In genomic region chr2:6547139-6547664, GRCm38 (mm10) we compare ENCODE assay signal across 8 mouse cellular contexts.
DNase-seq lines count a peak whose midpoint lies in the region; ATAC-seq and TF ChIP-seq lines count a peak whose summit lies in the region.

No protein-coding gene starts in this region.

- peaks cover 8% of the 10 kb centered on the region for H3K36me3 ChIP-seq in hindbrain, embryonic 15.5 days
- H3K36me3 ChIP-seq in midbrain, embryonic 16.5 days (ENCODE audit: control insufficient read depth, insufficient read depth, low read length) = peaks cover 7% of the 10 kb centered on the region; the same call in 1 of the 2 replicates

- no peak for TF ChIP-seq CTCF in left cerebral cortex, adult 2 months (IDR thresholded peaks at IDR 0.05)

- H3K27ac ChIP-seq in left cerebral cortex, adult 2 months = peak overlapping the region; percentile 65
- H3K27ac ChIP-seq in hindbrain, embryonic 15.5 days (replicated peaks) = peak overlapping the region; percentile 52
- peak overlapping the region; percentile 3 for H3K27ac ChIP-seq in midbrain, embryonic 16.5 days (ENCODE audit: low read length)

- H3K4me3 ChIP-seq in left cerebral cortex, adult 2 months = no peak overlapping the region
- no peak overlapping the region for H3K4me3 ChIP-seq in hindbrain, embryonic 15.5 days
- no peak overlapping the region for H3K4me3 ChIP-seq in midbrain, embryonic 16.5 days (ENCODE audit: low read depth, low read length)

- intact Hi-C loops in left cerebral cortex, adult 2 months (cut with DNase I) = no loop called here

- no peak overlapping the region for H3K9ac ChIP-seq in hindbrain, embryonic 15.5 days
- H3K9ac ChIP-seq in midbrain, embryonic 16.5 days (ENCODE audit: low read depth, low read length) = no peak overlapping the region

- H3K4me2 ChIP-seq in hindbrain, embryonic 15.5 days = no peak overlapping the region
- H3K4me2 ChIP-seq in midbrain, embryonic 16.5 days (ENCODE audit: low read length) = no peak overlapping the region

- ATAC-seq in hindbrain, embryonic 15.5 days (ENCODE audit: low FRiP score, low read depth) = peak; percentile 84
- ATAC-seq in midbrain, embryonic 16.5 days = peak; percentile 68

- H3K9me3 ChIP-seq in hindbrain, embryonic 15.5 days = no peaks in the 10 kb centered on the region
- no peaks in the 10 kb centered on the region for H3K9me3 ChIP-seq in midbrain, embryonic 16.5 days (replicated peaks; ENCODE audit: control insufficient read depth, low read length, poor library complexity, severe bottlenecking)

- H3K27me3 ChIP-seq in hindbrain, embryonic 15.5 days = no peaks in the 10 kb centered on the region
- no peaks in the 10 kb centered on the region for H3K27me3 ChIP-seq in midbrain, embryonic 16.5 days (ENCODE audit: control insufficient read depth, insufficient read depth, low read depth, low read length)

- DNase-seq in left cerebral cortex, adult 2 months (ENCODE audit: extremely low spot score in 1 of 2, low spot score in 2 of 2) = no peak
- DNase-seq in left cerebral cortex, adult 11 months (ENCODE audit: low spot score) = no peak
- peak; percentile 68 for DNase-seq in embryo, embryonic 10.5 days (ENCODE audit: low spot score)
- no peak for DNase-seq in urinary bladder, postnatal 14 days (ENCODE audit: low spot score)
- DNase-seq in frontal cortex, postnatal 14 days (ENCODE audit: low spot score in 2 of 2) = no peak
- DNase-seq in urinary bladder, postnatal 36 days (ENCODE audit: low spot score in 2 of 2) = no peak

- 20% methylated on average over 9 of the region's 9 CpGs for WGBS in hindbrain, embryonic 15.5 days
- WGBS in midbrain, embryonic 16.5 days = 17% methylated on average over 9 of the region's 9 CpGs

- peaks cover 22% of the 10 kb centered on the region for H3K4me1 ChIP-seq in hindbrain, embryonic 15.5 days (replicated peaks)
- H3K4me1 ChIP-seq in midbrain, embryonic 16.5 days (ENCODE audit: control insufficient read depth, insufficient read depth, low read length) = peaks cover 9% of the 10 kb centered on the region

Comparison
In these comparisons a context has a peak if more than half of its experiments do, and no peak if none do; other contexts are left out.
1. H3K27ac ChIP-seq: peak in every context shown above with its lines; median percentile 65 in left cerebral cortex, adult 2 months; 52 in hindbrain, embryonic 15.5 days; 3 in midbrain, embryonic 16.5 days.